Mouse (Mus musculus) erythroblast, embryonic 14.5 days (primary cell): ENCODE measurements around the gene Cdc25b. TPM values are rescaled to one million over a fixed set of nuclear protein-coding genes. Genes with fewer than 3 reads are reported as not detected.
A peak's percentile ranks its signal among the peaks of the same experiment; 100 is the strongest.

Experiments
- H3K27me3 ChIP-seq: 2 replicates; pipeline ENCODE4 v1.6.1; 2012; ENCODE audit warnings: inconsistent platforms; ENCODE audit not compliant: control insufficient read depth
- H3K36me3 ChIP-seq: 2 replicates; pipeline ENCODE4 v1.6.1; 2012; ENCODE audit warnings: mild to moderate bottlenecking, inconsistent platforms; ENCODE audit not compliant: control insufficient read depth
- H3K4me1 ChIP-seq: 2 replicates; pipeline ENCODE4 v1.6.1; 2012; ENCODE audit warnings: inconsistent platforms; ENCODE audit not compliant: control insufficient read depth
- H3K4me3 ChIP-seq: replicated peaks from 2 replicates; pipeline ENCODE3; 2012; ENCODE audit warnings: moderate library complexity, mild to moderate bottlenecking, inconsistent platforms
- H3K9me3 ChIP-seq: 2 replicates; pipeline ENCODE4 v1.6.1; 2012; ENCODE audit warnings: low read length, inconsistent platforms, mixed read lengths; ENCODE audit not compliant: control insufficient read depth
- GATA1 ChIP-seq: IDR thresholded peaks from 2 replicates; pipeline ENCODE4 v1.6.1; 2012; ENCODE audit warnings: low read length, inconsistent platforms, mixed read lengths
- TAL1 ChIP-seq: IDR thresholded peaks from 3 replicates; pipeline ENCODE4 v1.6.1; 2012; ENCODE audit warnings: low read length, inconsistent platforms, mixed read lengths
- polyA plus RNA-seq: library from polyadenylated mRNA; stranded (reverse); fragments of >175 nt; gene quantifications from 2 replicates; pipeline ENCODE4 v1.2.3, GENCODE M21; 2012

Gene Cdc25b
- polyA plus RNA-seq, 1 experiment = 52.6 TPM

DNA sequence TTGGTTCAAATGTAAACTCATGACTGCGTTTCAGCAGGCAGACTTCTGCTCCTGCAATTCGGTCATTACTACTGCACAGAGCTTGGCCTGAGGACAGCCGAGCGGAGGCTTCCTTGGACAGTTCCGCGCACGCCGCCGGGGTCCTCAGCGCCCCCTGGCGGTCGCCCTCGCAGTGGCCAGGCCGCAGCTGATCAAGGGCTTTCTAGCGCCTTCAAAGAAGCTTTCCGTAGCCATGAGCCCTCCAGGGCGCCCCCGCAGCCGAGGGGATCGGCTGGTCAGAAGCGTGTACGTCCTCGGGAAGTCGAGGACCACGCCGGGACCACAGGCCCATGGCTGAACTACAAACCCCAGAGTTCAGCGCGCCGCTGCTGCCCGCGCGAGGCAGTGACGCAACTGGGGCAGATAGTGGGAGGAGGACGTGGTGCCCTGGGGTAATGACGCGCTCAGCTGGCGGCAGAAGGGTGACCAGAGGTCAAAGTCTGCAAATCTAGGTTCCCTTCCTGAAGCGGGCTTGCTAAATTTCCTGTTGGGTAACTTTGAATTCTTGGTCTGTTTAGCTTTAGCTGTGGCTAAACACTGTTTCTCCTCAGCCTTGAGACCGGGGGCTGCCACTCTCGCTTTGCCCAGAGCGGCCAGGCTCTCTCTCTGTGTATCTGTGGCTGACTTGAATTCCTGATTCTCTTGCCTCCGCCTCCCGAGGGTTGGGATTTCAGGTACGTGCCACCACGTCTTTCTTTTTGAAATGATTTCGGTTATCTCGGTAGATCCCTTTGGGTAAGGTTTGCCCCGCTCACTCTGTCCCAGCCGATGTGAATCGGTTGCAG, 23.4 kb downstream of the Cdc25b start:
- H3K4me1 ChIP-seq = peaks cover 94% of the 10 kb centered on the region
- H3K27me3 ChIP-seq = no peaks in the 10 kb centered on the region
- TF ChIP-seq GATA1 (peak; percentile 83), TAL1 (no peak)
- peaks cover 43% of the 10 kb centered on the region for H3K36me3 ChIP-seq
- H3K9me3 ChIP-seq = no peaks in the 10 kb centered on the region
- H3K4me3 ChIP-seq = peak overlapping the region; percentile 80

GRCm38 (mm10) chr2:131211026-131211615, 24.4 kb downstream of the Cdc25b start:
- Histone ChIP-seq H3K4me1 (peaks cover 94% of the 10 kb centered on the region), H3K27me3 (no peaks in the 10 kb centered on the region), H3K4me3 (peak overlapping the region; percentile 80), H3K36me3 (peaks cover 52% of the 10 kb centered on the region), H3K9me3 (no peaks in the 10 kb centered on the region)
- TF ChIP-seq GATA1 (peak; percentile 35; the same call in 1 of the 2 replicates), TAL1 (no peak)

- TF ChIP-seq GATA1 = peak; percentile 96
- peak; percentile 90 for TF ChIP-seq TAL1
- Histone ChIP-seq H3K36me3 (peaks cover 52% of the 10 kb centered on the region), H3K4me1 (peaks cover 92% of the 10 kb centered on the region), H3K27me3 (no peaks in the 10 kb centered on the region), H3K4me3 (peak overlapping the region; percentile 56), H3K9me3 (no peaks in the 10 kb centered on the region)
Observed at GRCm38 (mm10) chr2:131213773-131214172, 27.0 kb downstream of the Cdc25b start.

GRCm38 (mm10) chr2:131215941-131216858, 29.5 kb downstream of the Cdc25b start:
- no peaks in the 10 kb centered on the region for H3K9me3 ChIP-seq
- H3K36me3 ChIP-seq = peaks cover 50% of the 10 kb centered on the region
- peaks cover 91% of the 10 kb centered on the region for H3K4me1 ChIP-seq
- no peak for TF ChIP-seq GATA1
- no peak for TF ChIP-seq TAL1
- no peak overlapping the region for H3K4me3 ChIP-seq
- no peaks in the 10 kb centered on the region for H3K27me3 ChIP-seq

GRCm38 (mm10) chr2:131220030-131220429, 33.3 kb downstream of the Cdc25b start:
- Histone ChIP-seq H3K9me3 (peaks cover 2% of the 10 kb centered on the region; the same call in 1 of the 2 replicates), H3K4me3 (no peak overlapping the region), H3K4me1 (peaks cover 91% of the 10 kb centered on the region), H3K27me3 (no peaks in the 10 kb centered on the region), H3K36me3 (peaks cover 27% of the 10 kb centered on the region)
- TF ChIP-seq GATA1 = no peak
- TF ChIP-seq TAL1 = no peak

DNA sequence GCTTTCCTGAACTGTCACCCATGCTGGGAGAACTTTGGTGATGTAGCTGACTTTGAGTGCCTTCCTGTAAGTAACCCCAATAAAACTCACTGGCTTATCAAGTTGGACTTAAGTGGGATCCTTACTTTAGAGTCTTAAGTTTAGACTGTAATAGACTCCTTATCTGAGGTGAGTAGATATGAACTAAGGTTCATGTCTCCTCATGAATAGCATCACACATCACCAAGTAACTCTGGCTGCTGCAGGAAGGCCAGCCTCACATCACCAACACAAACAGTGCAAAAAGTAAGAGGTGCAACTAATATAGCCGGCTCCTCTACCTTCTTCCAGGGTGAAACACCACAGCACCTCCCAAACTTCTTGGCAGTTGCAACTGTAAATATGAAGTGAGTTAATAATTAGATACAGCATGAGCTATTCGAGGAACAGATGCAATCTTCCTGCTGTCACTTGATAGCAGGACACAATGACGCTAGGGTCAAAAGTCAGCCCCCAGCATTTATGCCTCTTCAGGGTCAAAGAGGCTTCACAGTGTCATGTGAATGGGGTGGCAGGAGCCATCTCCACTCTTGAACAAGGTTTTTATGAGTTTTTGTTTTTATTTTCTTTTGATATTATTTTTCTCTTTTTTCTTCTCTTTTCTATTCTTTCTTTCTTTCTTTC, 35.2 kb downstream of the Cdc25b start:
- peaks cover 15% of the 10 kb centered on the region for H3K36me3 ChIP-seq
- peaks cover 91% of the 10 kb centered on the region for H3K4me1 ChIP-seq
- H3K27me3 ChIP-seq = no peaks in the 10 kb centered on the region
- H3K4me3 ChIP-seq = no peak overlapping the region
- TF ChIP-seq TAL1 = no peak
- no peak for TF ChIP-seq GATA1
- peaks cover 2% of the 10 kb centered on the region; the same call in 1 of the 2 replicates for H3K9me3 ChIP-seq

GRCm38 (mm10) chr2:131222562-131222961, 35.8 kb downstream of the Cdc25b start:
- Histone ChIP-seq H3K27me3 (no peaks in the 10 kb centered on the region), H3K4me1 (peaks cover 91% of the 10 kb centered on the region), H3K4me3 (peak overlapping the region; percentile 19), H3K9me3 (peaks cover 2% of the 10 kb centered on the region; the same call in 1 of the 2 replicates), H3K36me3 (peaks cover 15% of the 10 kb centered on the region)
- TF ChIP-seq GATA1 (no peak), TAL1 (no peak)

DNA sequence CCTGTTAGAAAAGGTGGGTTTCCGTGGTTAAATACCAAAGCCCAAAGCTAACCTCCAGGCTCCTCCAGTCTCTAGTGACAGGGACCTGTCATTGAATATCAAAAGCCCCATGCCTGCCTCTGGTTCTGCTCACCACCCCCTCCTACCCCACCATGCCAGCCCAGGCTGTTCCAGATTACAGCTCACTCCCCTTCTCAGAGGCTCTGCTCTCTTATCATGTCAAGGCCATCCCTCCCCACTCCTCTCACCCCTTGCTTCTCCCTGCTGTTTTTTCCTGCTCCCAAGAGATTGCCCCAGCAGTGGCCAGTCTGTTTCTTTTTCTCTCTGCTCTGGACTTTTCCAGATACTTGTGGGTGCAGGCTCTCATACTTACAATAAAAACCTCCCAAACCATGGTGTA, 36.8 kb downstream of the Cdc25b start:
- peak; percentile 83 for TF ChIP-seq TAL1
- TF ChIP-seq GATA1 = peak; percentile 81
- H3K27me3 ChIP-seq = no peaks in the 10 kb centered on the region
- peaks cover 87% of the 10 kb centered on the region for H3K4me1 ChIP-seq
- peak overlapping the region; percentile 10 for H3K4me3 ChIP-seq
- peaks cover 14% of the 10 kb centered on the region for H3K36me3 ChIP-seq
- peaks cover 2% of the 10 kb centered on the region; the same call in 1 of the 2 replicates for H3K9me3 ChIP-seq
